Mouse (Mus musculus) limb, embryonic 12.5 days (tissue): ENCODE results near the gene Orai2. TPM values are rescaled to one million over a fixed set of nuclear protein-coding genes. Genes with fewer than 3 reads are reported as not detected.
"Not testable (repeated sequence)": the region's sequence is repeated elsewhere in the genome, so short reads cannot be mapped to it uniquely, and the experiment has no call there.

ENCODE experiments used
- ATAC-seq: fragments of 200-750 bp; cut with Nextera tagmentation; 2 replicates; pipeline ENCODE4 v1.8.0; 2017; ENCODE audit warnings: low read depth, moderate TSS enrichment; ENCODE audit not compliant: insufficient number of reproducible peaks, insufficient read depth, low FRiP score, low TSS enrichment
- H3K27ac ChIP-seq: fragments of 300-500 bp; sonication (generic); 2 replicates; pipeline ENCODE4 v1.5.1; 2016; ENCODE audit warnings: mild to moderate bottlenecking, moderate library complexity
- H3K27me3 ChIP-seq: fragments of 300-500 bp; sonication (generic); 2 replicates; pipeline ENCODE4 v1.6.1; 2016; ENCODE audit warnings: mild to moderate bottlenecking, moderate library complexity
- H3K36me3 ChIP-seq: fragments of 300-500 bp; sonication (generic); 2 replicates; pipeline ENCODE4 v1.6.1; 2016; ENCODE audit warnings: mild to moderate bottlenecking, moderate library complexity
- H3K4me1 ChIP-seq: fragments of 300-500 bp; sonication (generic); replicated peaks from 2 replicates; pipeline ENCODE4 v1.6.1; 2016
- H3K4me2 ChIP-seq: fragments of 300-500 bp; sonication (generic); 2 replicates; pipeline ENCODE4 v1.6.1; 2016; ENCODE audit warnings: mild to moderate bottlenecking, moderate library complexity
- H3K4me3 ChIP-seq: fragments of 300-500 bp; sonication (generic); replicated peaks from 2 replicates; pipeline ENCODE4 v1.5.1; 2016; ENCODE audit warnings: mild to moderate bottlenecking
- H3K9ac ChIP-seq: fragments of 300-500 bp; sonication (generic); replicated peaks from 2 replicates; pipeline ENCODE4 v1.6.1; 2016; ENCODE audit warnings: mild to moderate bottlenecking, moderate library complexity
- H3K9me3 ChIP-seq: fragments of 300-500 bp; sonication (generic); 2 replicates; pipeline ENCODE4 v1.6.1; 2016; ENCODE audit warnings: mild to moderate bottlenecking, moderate library complexity
- WGBS: fragments of 180-500 bp; shearing (Covaris S2); methylation state at CpG from one replicate; pipeline ENCODE4 v1.1.7; 2016; 5-methylcytosine and 5-hydroxymethylcytosine counted together
- polyA plus RNA-seq: library from polyadenylated mRNA; unstranded; fragments of >200 nt; fragmentation: Nextera tagmentation; extraction: Ambion mirVana; gene quantifications from 2 replicates; pipeline ENCODE4 v1.2.1, GENCODE M21; 2016

The Orai2 gene
- polyA plus RNA-seq: 8.7 and 9.9 TPM in 2 replicates

GRCm38 (mm10) chr5:136170512-136171362 is at the start of gene Orai2:
Gene Orai2 (minus strand): TSS chr5:136170713.
- Histone ChIP-seq H3K9ac (peak within 1 kb of the TSS; percentile 72), H3K4me2 (peak within 1 kb of the TSS; percentile 94), H3K4me3 (peak within 1 kb of the TSS; percentile 63), H3K9me3 (peaks cover 12% of the 10 kb centered on the region; the same call in 1 of the 2 replicates), H3K36me3 (peaks cover 11% of the 10 kb centered on the region), H3K4me1 (peaks cover 12% of the 10 kb centered on the region), H3K27me3 (no peaks in the 10 kb centered on the region; the same call in 1 of the 2 replicates), H3K27ac (peak within 1 kb of the TSS; percentile 41; the same call in 1 of the 2 replicates)
- WGBS: 4% methylated on average over 49 of the region's 49 CpGs
- ATAC-seq: peak; percentile 86

GRCm38 (mm10) chr5:136218585-136218984 is 48.1 kb upstream of the Orai2 start:
- H3K36me3 ChIP-seq: peaks cover 43% of the 10 kb centered on the region
- no peak overlapping the region for H3K27ac ChIP-seq
- no peak overlapping the region for H3K4me2 ChIP-seq
- no peaks in the 10 kb centered on the region for H3K4me1 ChIP-seq
- H3K4me3 ChIP-seq: no peak overlapping the region
- 85% methylated on average over 12 of the region's 12 CpGs for WGBS
- H3K27me3 ChIP-seq: no peaks in the 10 kb centered on the region
- no peak overlapping the region for H3K9ac ChIP-seq
- no peak for ATAC-seq
- H3K9me3 ChIP-seq: peaks cover 8% of the 10 kb centered on the region; the same call in 1 of the 2 replicates

- no peak overlapping the region for H3K4me3 ChIP-seq
- peaks cover 8% of the 10 kb centered on the region; the same call in 1 of the 2 replicates for H3K9me3 ChIP-seq
- no peak overlapping the region for H3K4me2 ChIP-seq
- no peak overlapping the region for H3K9ac ChIP-seq
- ATAC-seq: no peak
- no peak overlapping the region for H3K27ac ChIP-seq
- no peaks in the 10 kb centered on the region for H3K27me3 ChIP-seq
- H3K36me3 ChIP-seq: peaks cover 38% of the 10 kb centered on the region
- H3K4me1 ChIP-seq: no peaks in the 10 kb centered on the region
- WGBS: 77% methylated on average over 4 of the region's 4 CpGs
Measured at GRCm38 (mm10) chr5:136217932-136218381, 47.4 kb upstream of the Orai2 start.

DNA sequence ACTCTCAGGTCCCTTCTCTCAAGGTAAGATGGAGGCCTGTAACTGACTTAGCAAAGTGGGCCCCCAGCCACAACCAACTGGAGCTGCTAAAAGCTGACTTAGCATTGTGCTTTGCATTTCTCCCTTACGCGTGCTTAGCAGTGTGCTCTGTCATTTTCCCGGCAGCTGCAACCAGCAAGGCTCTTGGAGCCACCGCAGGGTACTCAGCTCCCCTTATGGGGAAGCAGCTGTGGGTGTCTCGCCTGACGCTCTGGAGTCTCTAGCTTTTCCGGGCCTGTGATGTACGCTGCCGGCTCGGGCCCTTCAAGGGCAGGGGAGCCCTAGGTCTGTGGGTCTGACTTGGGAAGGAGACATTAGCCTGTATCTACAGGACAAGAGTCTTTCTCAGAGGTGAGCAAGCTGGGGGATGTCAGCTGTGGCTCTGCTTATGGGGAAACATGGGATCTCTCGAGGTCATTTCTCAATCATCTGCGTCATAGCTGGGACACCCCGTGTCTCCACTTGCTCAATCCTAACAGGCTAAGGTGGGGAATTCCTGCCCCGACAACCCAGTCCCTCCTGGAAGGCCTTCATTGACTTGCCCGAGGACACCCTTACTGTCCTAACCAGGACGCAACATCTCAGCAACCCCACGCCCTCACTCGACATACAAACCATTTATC is 46.6 kb upstream of the Orai2 start:
- peaks cover 35% of the 10 kb centered on the region for H3K36me3 ChIP-seq
- no peak for ATAC-seq
- H3K9me3 ChIP-seq: peaks cover 8% of the 10 kb centered on the region; the same call in 1 of the 2 replicates
- no peak overlapping the region for H3K27ac ChIP-seq
- H3K4me2 ChIP-seq: no peak overlapping the region
- no peaks in the 10 kb centered on the region for H3K4me1 ChIP-seq
- WGBS: 79% methylated on average over 18 of the region's 18 CpGs
- no peak overlapping the region for H3K4me3 ChIP-seq
- H3K9ac ChIP-seq: no peak overlapping the region
- H3K27me3 ChIP-seq: no peaks in the 10 kb centered on the region

GRCm38 (mm10) chr5:136215958-136216357 is 45.4 kb upstream of the Orai2 start:
- 90% methylated on average over 5 of the region's 5 CpGs for WGBS

DNA sequence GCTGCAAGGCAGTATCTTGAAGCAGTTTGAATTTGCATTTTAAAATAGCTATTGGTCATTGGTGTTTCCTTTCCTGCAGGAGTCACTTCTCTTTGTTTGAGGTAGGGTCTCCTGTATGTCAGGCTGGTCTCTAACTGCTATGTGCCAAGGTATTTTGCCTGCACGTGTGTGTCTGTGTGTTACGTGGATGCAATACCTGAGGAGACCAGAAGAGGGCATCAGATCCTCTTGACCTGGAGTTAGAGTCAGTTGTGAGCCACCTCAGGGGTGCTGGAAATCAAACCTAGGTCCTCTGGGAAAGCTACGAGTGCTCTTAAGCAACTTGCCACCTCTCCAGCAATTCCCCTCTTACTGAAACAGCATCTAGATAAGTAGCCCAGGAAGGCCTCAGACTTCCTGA is 44.7 kb upstream of the Orai2 start:
- Histone ChIP-seq H3K9me3 (peaks cover 8% of the 10 kb centered on the region; the same call in 1 of the 2 replicates), H3K4me2 (no peak overlapping the region), H3K4me3 (no peak overlapping the region), H3K27ac (no peak overlapping the region), H3K36me3 (peaks cover 18% of the 10 kb centered on the region), H3K4me1 (no peaks in the 10 kb centered on the region), H3K27me3 (no peaks in the 10 kb centered on the region), H3K9ac (no peak overlapping the region)
- 87% methylated on average over 3 of the region's 3 CpGs for WGBS
- ATAC-seq: no peak

More at GRCm38 (mm10) chr5:136215958-136216357, 45.4 kb upstream of the Orai2 start:
- no peak for ATAC-seq
- Histone ChIP-seq H3K9me3 (peaks cover 8% of the 10 kb centered on the region; the same call in 1 of the 2 replicates), H3K4me3 (no peak overlapping the region), H3K27me3 (no peaks in the 10 kb centered on the region), H3K27ac (no peak overlapping the region), H3K9ac (no peak overlapping the region), H3K4me2 (no peak overlapping the region), H3K4me1 (no peaks in the 10 kb centered on the region), H3K36me3 (peaks cover 24% of the 10 kb centered on the region)

GRCm38 (mm10) chr5:136213716-136214115 is 43.2 kb upstream of the Orai2 start:
- Histone ChIP-seq H3K27ac (no peak overlapping the region), H3K4me1 (no peaks in the 10 kb centered on the region), H3K9me3 (peaks cover 8% of the 10 kb centered on the region; the same call in 1 of the 2 replicates), H3K9ac (no peak overlapping the region), H3K36me3 (peaks cover 8% of the 10 kb centered on the region), H3K4me3 (no peak overlapping the region), H3K27me3 (no peaks in the 10 kb centered on the region), H3K4me2 (no peak overlapping the region)
- WGBS: 84% methylated on average over 5 of the region's 5 CpGs
- no peak for ATAC-seq

GRCm38 (mm10) chr5:136212716-136213115 is 42.2 kb upstream of the Orai2 start:
- no peak overlapping the region for H3K4me3 ChIP-seq
- H3K27ac ChIP-seq: no peak overlapping the region
- 92% methylated on average over 11 of the region's 11 CpGs for WGBS
- H3K4me1 ChIP-seq: no peaks in the 10 kb centered on the region
- H3K27me3 ChIP-seq: no peaks in the 10 kb centered on the region
- no peak overlapping the region for H3K9ac ChIP-seq
- peaks cover 8% of the 10 kb centered on the region; the same call in 1 of the 2 replicates for H3K9me3 ChIP-seq
- H3K36me3 ChIP-seq: no peaks in the 10 kb centered on the region
- no peak for ATAC-seq
- no peak overlapping the region for H3K4me2 ChIP-seq

GRCm38 (mm10) chr5:136211341-136212102 is 41.0 kb upstream of the Orai2 start:
- not testable (repeated sequence) for H3K4me3 ChIP-seq, H3K4me1 ChIP-seq, H3K27ac ChIP-seq, H3K4me2 ChIP-seq, H3K9ac ChIP-seq, H3K36me3 ChIP-seq, H3K27me3 ChIP-seq, ATAC-seq, H3K9me3 ChIP-seq
- 94% methylated on average over 14 of the region's 14 CpGs for WGBS

GRCm38 (mm10) chr5:136210549-136210948 is 40.0 kb upstream of the Orai2 start:
- H3K36me3 ChIP-seq: no peaks in the 10 kb centered on the region
- H3K27me3 ChIP-seq: no peaks in the 10 kb centered on the region
- WGBS: 69% methylated on average over 5 of the region's 5 CpGs
- H3K4me3 ChIP-seq: no peak overlapping the region
- H3K4me1 ChIP-seq: no peaks in the 10 kb centered on the region
- no peak overlapping the region for H3K27ac ChIP-seq
- no peak overlapping the region for H3K4me2 ChIP-seq
- no peak for ATAC-seq
- no peak overlapping the region for H3K9ac ChIP-seq
- 0 out of 2 replicates have a peak, but pooled peaks cover 5% of the 10 kb centered on the region for H3K9me3 ChIP-seq
